Comparison of ENCODE assay signal across 13 mouse cellular contexts in the genomic region with DNA sequence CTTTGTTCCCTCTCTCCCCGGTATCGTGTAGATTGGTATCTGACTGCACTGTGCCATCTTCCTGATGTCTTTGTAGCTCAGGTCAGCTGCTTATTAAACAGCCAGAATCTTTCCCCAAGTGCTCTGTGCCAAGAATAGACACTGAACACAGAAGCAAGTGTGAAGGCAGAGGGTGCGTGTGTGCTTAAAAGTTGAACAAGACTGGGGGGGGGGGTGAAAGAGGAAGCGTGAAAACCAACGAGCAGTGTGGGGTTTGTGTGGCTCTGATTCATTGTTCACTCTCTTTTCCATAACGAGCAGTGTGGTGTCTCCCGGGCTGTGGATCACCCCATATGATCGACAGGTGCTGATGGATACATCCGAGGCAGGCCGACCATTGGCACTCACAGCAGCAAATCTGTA. TPM values are rescaled to one million over a fixed set of nuclear protein-coding genes. Genes with fewer than 3 reads are reported as not detected.
DNase-seq lines count a peak whose midpoint lies in the region; ATAC-seq lines count a peak whose summit lies in the region.
"Had no signal": no experiment of that assay in that cellular context is flagged by ENCODE, and none has a peak within 500 bp of the region (broad histone marks: within the 10 kb centered on the region; RNA-seq: fewer than 3 reads in every experiment).

No protein-coding gene starts in this region.

- no peak for ATAC-seq in heart, embryonic 12.5 days (ENCODE audit: insufficient number of reproducible peaks, low FRiP score)
- ATAC-seq in granulocyte monocyte progenitor cell, adult 5-6 weeks (replicated peaks; ENCODE audit: poor library complexity, severe bottlenecking): peak; percentile 42
- ATAC-seq in midbrain, embryonic 16.5 days: peak; percentile 33
- ATAC-seq: forebrain, postnatal 0 days had no signal

- H3K36me3 ChIP-seq in heart, embryonic 12.5 days: no peaks in the 10 kb centered on the region
- H3K36me3 ChIP-seq in midbrain, embryonic 16.5 days (ENCODE audit: control insufficient read depth, insufficient read depth, low read length): no peaks in the 10 kb centered on the region
- H3K36me3 ChIP-seq: embryonic facial prominence, embryonic 12.5 days had no signal

- no peaks in the 10 kb centered on the region for H3K27me3 ChIP-seq in heart, embryonic 12.5 days (replicated peaks)
- no peaks in the 10 kb centered on the region for H3K27me3 ChIP-seq in midbrain, embryonic 16.5 days (ENCODE audit: control insufficient read depth, insufficient read depth, low read depth, low read length)
- H3K27me3 ChIP-seq: embryonic facial prominence, embryonic 12.5 days had no signal

- H3K9ac ChIP-seq in heart, embryonic 12.5 days: no peak overlapping the region
- H3K9ac ChIP-seq in midbrain, embryonic 16.5 days (ENCODE audit: low read depth, low read length): no peak overlapping the region
- H3K9ac ChIP-seq: embryonic facial prominence, embryonic 12.5 days; forebrain, postnatal 0 days; hindbrain, embryonic 14.5 days had no signal

- intact Hi-C loops in heart, postnatal 10 days (cut with DNase I): loop anchor here (5.0 kb wide), 1 partner anchor 55 kb away; no protein-coding TSS in a partner anchor

- H3K4me2 ChIP-seq in heart, embryonic 12.5 days: peak overlapping the region; percentile 22; the same call in 1 of the 2 replicates
- H3K4me2 ChIP-seq in midbrain, embryonic 16.5 days (ENCODE audit: low read length): no peak overlapping the region
- H3K4me2 ChIP-seq: embryonic facial prominence, embryonic 12.5 days; hindbrain, embryonic 14.5 days had no signal

- WGBS in heart, embryonic 12.5 days: 30% methylated on average over 10 of the region's 10 CpGs
- WGBS in midbrain, embryonic 16.5 days: 51% methylated on average over 10 of the region's 10 CpGs

- H3K9me3 ChIP-seq in heart, embryonic 12.5 days (replicated peaks): no peaks in the 10 kb centered on the region
- no peaks in the 10 kb centered on the region for H3K9me3 ChIP-seq in midbrain, embryonic 16.5 days (replicated peaks; ENCODE audit: control insufficient read depth, low read length, poor library complexity, severe bottlenecking)
- H3K9me3 ChIP-seq: embryonic facial prominence, embryonic 12.5 days had no signal

- H3K4me1 ChIP-seq in heart, embryonic 12.5 days (replicated peaks): peaks cover 17% of the 10 kb centered on the region
- 0 out of 2 replicates have a peak, but pooled peaks cover 10% of the 10 kb centered on the region for H3K4me1 ChIP-seq in midbrain, embryonic 16.5 days (ENCODE audit: control insufficient read depth, insufficient read depth, low read length)
- H3K4me1 ChIP-seq: embryonic facial prominence, embryonic 12.5 days had no signal

- no peak overlapping the region for H3K27ac ChIP-seq in heart, embryonic 12.5 days (ENCODE audit: poor library complexity, severe bottlenecking)
- peak overlapping the region; percentile 26 for H3K27ac ChIP-seq in midbrain, embryonic 16.5 days (ENCODE audit: low read length)
- H3K27ac ChIP-seq: embryonic facial prominence, embryonic 12.5 days; hindbrain, embryonic 14.5 days had no signal

- H3K4me3 ChIP-seq in heart, embryonic 12.5 days: no peak overlapping the region
- no peak overlapping the region for H3K4me3 ChIP-seq in midbrain, embryonic 16.5 days (ENCODE audit: low read depth, low read length)
- H3K4me3 ChIP-seq: embryonic facial prominence, embryonic 12.5 days had no signal

- DNase-seq in heart, postnatal 10 days: no peak
- peak; percentile 40 to 51 for DNase-seq in lung, postnatal 4 days
- DNase-seq in lung, postnatal 10 days: no peak
- no peak for DNase-seq in gastrocnemius, postnatal 4 days (ENCODE audit: low spot score in 2 of 2)
- no peak for DNase-seq in MN1 (ENCODE audit: low spot score)
- DNase-seq: cerebellum, adult 11-12 months; forebrain, postnatal 0 days; retina, postnatal 1 day had no signal

RNA-seq across cellular contexts. Expression of a gene that starts 4.7 kb away (rescaled TPM):
- 18.8 and 21.5 TPM in 2 replicates for polyA plus RNA-seq in heart, embryonic 12.5 days (2016; fragmentation: Nextera tagmentation; extraction: Ambion mirVana)
- total RNA-seq in heart, postnatal 10 days (2021): 10 to 100 TPM; 20.8 to 21.1 TPM
- 96.8 and 101 TPM in 2 replicates for total RNA-seq in granulocyte monocyte progenitor cell, adult 5-6 weeks (2014; fragmentation: Nextera tagmentation)
- 73.9 and 75.1 TPM in 2 replicates for total RNA-seq in granulocyte monocyte progenitor cell, adult 5-6 weeks (2017)
- polyA plus RNA-seq in midbrain, embryonic 16.5 days (2015; fragmentation: Nextera tagmentation; extraction: Ambion mirVana): 61.6 and 63.9 TPM in 2 replicates
- total RNA-seq in gastrocnemius, postnatal 4 days (2021): 10 to 100 TPM; 20.1 to 21.1 TPM

RNA-seq across cellular contexts. Expression of a gene that starts 10.7 kb away (rescaled TPM):
- polyA plus RNA-seq in heart, embryonic 12.5 days (2016; fragmentation: Nextera tagmentation; extraction: Ambion mirVana): 0.27 TPM in 1 of 2 replicates, not detected in the other
- under 1 TPM in 1 of 2 experiments, not detected in 1; 0.29 TPM for total RNA-seq in heart, postnatal 10 days (2021)
- total RNA-seq in granulocyte monocyte progenitor cell, adult 5-6 weeks (2014; fragmentation: Nextera tagmentation): 38.6 and 42.1 TPM in 2 replicates
- 49.4 and 62.3 TPM in 2 replicates for total RNA-seq in granulocyte monocyte progenitor cell, adult 5-6 weeks (2017)
- polyA plus RNA-seq in midbrain, embryonic 16.5 days (2015; fragmentation: Nextera tagmentation; extraction: Ambion mirVana): 0.20 TPM in 1 of 2 replicates, not detected in the other
- total RNA-seq in gastrocnemius, postnatal 4 days (2021): under 1 TPM; 0.17 to 0.44 TPM
- polyA plus RNA-seq: embryonic facial prominence, embryonic 12.5 days; hindbrain, embryonic 14.5 days had no signal

Comparison
In these comparisons a context has a peak if more than half of its experiments do, and no peak if none do; other contexts are left out.
1. DNase-seq: peak in lung, postnatal 4 days (2 of 2); none in heart, postnatal 10 days (0 of 2), lung, postnatal 10 days (single experiment), gastrocnemius, postnatal 4 days (0 of 2) and MN1 (single experiment).
2. RNA of a gene that starts 10.7 kb away (total RNA-seq): 38.6 to 62.3 TPM in granulocyte monocyte progenitor cell, adult 5-6 weeks; 0.17 to 0.44 TPM in gastrocnemius, postnatal 4 days and 0.29 TPM in heart, postnatal 10 days; every median in the first group is over 10 times any median in the second.